Mouse (Mus musculus) hindbrain, postnatal 0 days (tissue): ENCODE measurements around the gene Fam214a. TPM values are rescaled to one million over a fixed set of nuclear protein-coding genes. Genes with fewer than 3 reads are reported as not detected.
A peak's percentile ranks its signal among the peaks of the same experiment; 100 is the strongest.

Experiments
- ATAC-seq: fragments of 200-750 bp; cut with Nextera tagmentation; 2 replicates; pipeline ENCODE4 v1.8.0; 2017; ENCODE audit warnings: mild to moderate bottlenecking, moderate TSS enrichment, moderate library complexity
- DNase-seq: peaks from one replicate; pipeline ENCODE4 v3.0.0-alpha.2; 2015; ENCODE audit warnings: low spot score
- H3K27ac ChIP-seq: fragments of 300-500 bp; sonication (generic); 2 replicates; pipeline ENCODE4 v1.5.1; 2014; ENCODE audit warnings: mild to moderate bottlenecking
- H3K27me3 ChIP-seq: fragments of 300-500 bp; sonication (generic); 2 replicates; pipeline ENCODE4 v1.6.1; 2014; ENCODE audit warnings: low read length, mixed read lengths; ENCODE audit not compliant: insufficient read depth
- H3K36me3 ChIP-seq: fragments of 300-500 bp; sonication (generic); 2 replicates; pipeline ENCODE4 v1.6.1; 2014; ENCODE audit warnings: low read length, mixed read lengths; ENCODE audit not compliant: insufficient read depth
- H3K4me1 ChIP-seq: fragments of 300-500 bp; sonication (generic); 2 replicates; pipeline ENCODE4 v1.6.1; 2014; ENCODE audit warnings: antibody characterized with exemption, low read length, mixed read lengths; ENCODE audit not compliant: insufficient read depth
- H3K4me2 ChIP-seq: fragments of 300-500 bp; sonication (generic); 2 replicates; pipeline ENCODE4 v1.6.1; 2014; ENCODE audit warnings: low read depth, mild to moderate bottlenecking, low read length, moderate library complexity, mixed read lengths
- H3K4me3 ChIP-seq: fragments of 300-500 bp; sonication (generic); 2 replicates; pipeline ENCODE4 v1.5.1; 2014; ENCODE audit warnings: low read length
- H3K9ac ChIP-seq: fragments of 300-500 bp; sonication (generic); replicated peaks from 2 replicates; pipeline ENCODE4 v1.6.1; 2014; ENCODE audit warnings: mild to moderate bottlenecking, low read length, moderate library complexity, mixed read lengths
- H3K9me3 ChIP-seq: fragments of 300-500 bp; sonication (generic); 2 replicates; pipeline ENCODE4 v1.6.1; 2016; ENCODE audit warnings: low read length, mixed read lengths
- CTCF ChIP-seq: IDR thresholded peaks from 2 replicates; pipeline ENCODE4 v1.5.1; 2016; ENCODE audit warnings: antibody characterized with exemption, control low read depth, low read depth
- WGBS: fragments of 180-500 bp; shearing (Covaris S2); extraction: QIAGEN DNeasy Blood & Tissue Kit; methylation state at CpG from one replicate; pipeline ENCODE4 v1.1.7; 2014; 5-methylcytosine and 5-hydroxymethylcytosine counted together
- polyA plus RNA-seq: library from polyadenylated mRNA; unstranded; fragments of >200 nt; fragmentation: Nextera tagmentation; extraction: Ambion mirVana; gene quantifications from 2 replicates; pipeline ENCODE4 v1.2.1, GENCODE M21; 2015
- total RNA-seq: library from RNA; depleted of rRNA; stranded (reverse); fragments of >200 nt; gene quantifications from 2 replicates; pipeline ENCODE4 v1.2.3, GENCODE M21; 2014

Gene Fam214a
- total and polyA plus RNA-seq, 2 experiments from 2014 or later, result 18.6 to 28.6 TPM

GRCm38 (mm10) chr9:75043191-75043590 lies 90.5 kb downstream of the Fam214a start:
- no peaks in the 10 kb centered on the region for H3K27me3 ChIP-seq
- 96% methylated on average over 2 of the region's 2 CpGs for WGBS
- no peak overlapping the region for H3K4me3 ChIP-seq
- H3K9me3 ChIP-seq, result no peaks in the 10 kb centered on the region
- DNase-seq, result no peak
- 0 out of 2 replicates have a peak, but pooled peaks cover 3% of the 10 kb centered on the region for H3K4me1 ChIP-seq
- TF ChIP-seq CTCF, result no peak
- H3K36me3 ChIP-seq, result 0 out of 2 replicates have a peak, but pooled peaks cover 6% of the 10 kb centered on the region
- no peak overlapping the region for H3K4me2 ChIP-seq
- H3K9ac ChIP-seq, result no peak overlapping the region
- ATAC-seq, result no peak
- no peak overlapping the region for H3K27ac ChIP-seq

GRCm38 (mm10) chr9:75047079-75047478 lies 94.4 kb downstream of the Fam214a start:
- ATAC-seq (no peak), DNase-seq (no peak)
- Histone ChIP-seq H3K27me3 (no peaks in the 10 kb centered on the region), H3K9ac (no peak overlapping the region), H3K4me1 (no peaks in the 10 kb centered on the region), H3K36me3 (0 out of 2 replicates have a peak, but pooled peaks cover 6% of the 10 kb centered on the region), H3K4me3 (no peak overlapping the region), H3K9me3 (no peaks in the 10 kb centered on the region), H3K27ac (no peak overlapping the region), H3K4me2 (no peak overlapping the region)
- no peak for TF ChIP-seq CTCF

DNA sequence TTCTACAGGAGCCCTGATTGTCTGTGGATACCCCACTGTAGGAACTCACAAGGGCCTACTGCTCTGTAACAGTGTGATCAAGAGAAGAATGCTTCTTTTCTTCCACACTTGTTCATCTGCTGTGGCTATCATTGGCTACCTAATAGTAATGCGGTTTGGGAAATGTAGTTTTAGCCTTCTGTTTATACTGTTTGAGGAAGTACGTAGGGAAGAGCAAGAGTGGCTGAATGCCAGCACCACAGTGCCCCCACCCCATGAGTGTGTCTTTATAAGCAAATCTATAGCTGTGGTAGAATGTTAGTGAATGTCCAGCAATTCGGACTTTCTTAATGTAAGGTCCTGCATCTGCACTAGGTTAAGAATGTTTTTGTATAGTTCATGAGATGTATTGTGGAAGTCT lies 96.4 kb downstream of the Fam214a start:
- Histone ChIP-seq H3K4me1 (no peaks in the 10 kb centered on the region), H3K9me3 (no peaks in the 10 kb centered on the region), H3K4me2 (no peak overlapping the region), H3K27me3 (no peaks in the 10 kb centered on the region), H3K36me3 (0 out of 2 replicates have a peak, but pooled peaks cover 6% of the 10 kb centered on the region), H3K9ac (no peak overlapping the region), H3K27ac (no peak overlapping the region), H3K4me3 (no peak overlapping the region)
- ATAC-seq (no peak), DNase-seq (no peak)
- 68% methylated on average over 3 of the region's 3 CpGs for WGBS
- no peak for TF ChIP-seq CTCF

- ATAC-seq (peak; percentile 75), DNase-seq (peak; percentile 90)
- Histone ChIP-seq H3K4me2 (no peak overlapping the region), H3K4me1 (no peaks in the 10 kb centered on the region), H3K4me3 (no peak overlapping the region), H3K36me3 (0 out of 2 replicates have a peak, but pooled peaks cover 6% of the 10 kb centered on the region), H3K9ac (no peak overlapping the region), H3K27ac (no peak overlapping the region), H3K9me3 (no peaks in the 10 kb centered on the region), H3K27me3 (no peaks in the 10 kb centered on the region)
- WGBS, result 25% methylated on average over 3 of the region's 3 CpGs
- peak; percentile 95 for TF ChIP-seq CTCF
Observed at GRCm38 (mm10) chr9:75050003-75050402, 97.3 kb downstream of the Fam214a start.

DNA sequence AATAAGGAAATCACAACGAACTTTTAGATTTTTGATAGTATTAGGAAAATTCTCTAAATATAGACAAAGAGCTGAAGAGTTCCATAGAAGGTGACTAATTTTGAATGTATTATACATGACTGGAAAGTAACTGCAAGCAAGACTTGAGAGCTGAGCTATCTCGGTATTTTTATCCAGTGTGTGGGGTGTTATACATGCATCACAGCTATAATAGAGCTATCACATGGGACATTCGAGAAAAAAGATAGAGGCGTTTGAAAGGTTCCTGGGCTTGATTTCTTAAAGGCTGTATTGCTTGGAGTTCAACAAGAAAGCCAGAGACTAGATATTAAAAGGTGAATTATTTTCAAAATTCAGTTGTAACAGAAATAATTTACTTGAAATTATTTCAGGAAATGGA lies 99.2 kb downstream of the Fam214a start:
- H3K4me3 ChIP-seq, result no peak overlapping the region
- no peak overlapping the region for H3K27ac ChIP-seq
- no peak for TF ChIP-seq CTCF
- H3K27me3 ChIP-seq, result no peaks in the 10 kb centered on the region
- WGBS, result 87% methylated on average over 4 of the region's 4 CpGs
- H3K4me2 ChIP-seq, result no peak overlapping the region
- H3K36me3 ChIP-seq, result peaks cover 4% of the 10 kb centered on the region; the same call in 1 of the 2 replicates
- H3K9me3 ChIP-seq, result no peaks in the 10 kb centered on the region
- H3K4me1 ChIP-seq, result no peaks in the 10 kb centered on the region
- DNase-seq, result no peak
- ATAC-seq, result no peak
- H3K9ac ChIP-seq, result no peak overlapping the region

DNA sequence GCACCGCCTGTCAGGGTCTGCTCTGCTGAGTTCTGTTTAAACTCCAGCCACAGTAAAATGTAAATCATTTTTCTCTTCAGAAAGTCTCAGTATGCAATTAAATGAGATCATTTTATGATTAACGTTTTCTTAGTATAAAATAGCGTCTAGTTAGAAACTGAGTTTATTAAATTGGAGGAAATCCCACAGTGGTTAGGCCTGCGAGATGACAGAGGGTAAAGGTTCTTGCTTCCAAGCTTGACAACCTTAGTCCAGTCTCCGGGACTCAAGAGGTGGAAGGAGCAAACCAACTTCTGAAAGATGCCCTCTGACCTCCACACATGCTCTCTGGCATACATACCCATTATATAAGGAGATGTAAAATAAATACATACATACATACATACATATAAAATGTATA lies 102.4 kb downstream of the Fam214a start:
- WGBS, result 88% methylated on average over 5 of the region's 5 CpGs
- Histone ChIP-seq H3K36me3 (peaks cover 14% of the 10 kb centered on the region; the same call in 1 of the 2 replicates), H3K4me2 (no peak overlapping the region), H3K9me3 (no peaks in the 10 kb centered on the region), H3K9ac (no peak overlapping the region), H3K4me1 (no peaks in the 10 kb centered on the region), H3K4me3 (no peak overlapping the region), H3K27me3 (no peaks in the 10 kb centered on the region), H3K27ac (no peak overlapping the region)
- TF ChIP-seq CTCF, result no peak
- no peak for DNase-seq
- no peak for ATAC-seq

GRCm38 (mm10) chr9:75064678-75065331 lies 112.1 kb downstream of the Fam214a start:
- Histone ChIP-seq H3K9ac (no peak overlapping the region), H3K36me3 (no peaks in the 10 kb centered on the region), H3K9me3 (no peaks in the 10 kb centered on the region), H3K27ac (no peak overlapping the region), H3K4me1 (no peaks in the 10 kb centered on the region), H3K4me2 (no peak overlapping the region), H3K4me3 (no peak overlapping the region), H3K27me3 (no peaks in the 10 kb centered on the region)
- no peak for TF ChIP-seq CTCF
- ATAC-seq (no peak), DNase-seq (no peak)
- 72% methylated on average over 9 of the region's 9 CpGs for WGBS
